Mouse (Mus musculus) skeletal muscle tissue, postnatal 0 days (tissue): ENCODE results near the gene Cpsf6. TPM values are rescaled to one million over a fixed set of nuclear protein-coding genes. Genes with fewer than 3 reads are reported as not detected.

ENCODE experiments used
- polyA plus RNA-seq: library from polyadenylated mRNA; unstranded; fragments of >200 nt; fragmentation: Nextera tagmentation; extraction: Ambion mirVana; gene quantifications from 2 replicates; pipeline ENCODE4 v1.2.1, GENCODE M21; 2015

Cpsf6 gene
- polyA plus RNA-seq = 47.6 and 51.3 TPM in 2 replicates

DNA sequence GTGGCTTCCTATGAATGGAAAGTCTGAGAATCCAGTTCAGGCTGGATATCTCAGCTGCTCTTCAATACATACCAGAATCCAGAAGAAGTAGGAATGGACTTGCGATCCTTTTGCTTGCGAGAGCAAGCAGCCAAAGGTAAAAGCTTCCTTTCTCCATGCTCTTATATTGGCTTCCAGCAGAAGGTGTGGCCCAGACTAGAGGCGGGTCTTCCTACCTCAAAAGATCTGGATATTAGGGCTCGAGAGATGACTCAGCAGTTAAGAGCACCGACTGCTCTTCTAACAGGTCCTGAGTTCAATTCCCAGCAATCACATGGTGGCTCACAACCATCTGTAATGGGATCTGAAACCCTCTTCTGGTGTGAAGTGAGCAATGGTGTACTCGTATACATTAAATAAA lies at the start of gene Cpsf6:
TSS of gene Cpsf6 (minus strand) at position 108 of the 400 bp plus-strand sequence.

Other genes starting within 250 kb of the Cpsf6 start
- 8.0 and 10.4 TPM in 2 replicates for gene Frs2, start 231.5 kb downstream of the Cpsf6 start, polyA plus RNA-seq
- gene Yeats4, start 155.5 kb downstream of the Cpsf6 start, polyA plus RNA-seq = 23.3 and 28.5 TPM in 2 replicates
- not detected in 2 replicates for gene 9530003J23Rik, start 141.3 kb downstream of the Cpsf6 start, polyA plus RNA-seq
- gene Lyz2, start 97.7 kb downstream of the Cpsf6 start, polyA plus RNA-seq = 127 and 131 TPM in 2 replicates
- gene Lyz1, start 87.1 kb downstream of the Cpsf6 start, polyA plus RNA-seq = 0.19 and 0.27 TPM in 2 replicates
- 5.8 and 8.5 TPM in 2 replicates for gene Cpm, start 249.5 kb upstream of the Cpsf6 start, polyA plus RNA-seq